Mouse (Mus musculus) erythroblast, embryonic 14.5 days (primary cell): Measurements from ENCODE around the gene Hdac7. TPM values are rescaled to one million over a fixed set of nuclear protein-coding genes. Genes with fewer than 3 reads are reported as not detected.

Experiments
- H3K27me3 ChIP-seq: 2 replicates; pipeline ENCODE4 v1.6.1; 2012; ENCODE audit warnings: inconsistent platforms; ENCODE audit not compliant: control insufficient read depth
- H3K36me3 ChIP-seq: 2 replicates; pipeline ENCODE4 v1.6.1; 2012; ENCODE audit warnings: mild to moderate bottlenecking, inconsistent platforms; ENCODE audit not compliant: control insufficient read depth
- H3K4me1 ChIP-seq: 2 replicates; pipeline ENCODE4 v1.6.1; 2012; ENCODE audit warnings: inconsistent platforms; ENCODE audit not compliant: control insufficient read depth
- H3K4me3 ChIP-seq: replicated peaks from 2 replicates; pipeline ENCODE3; 2012; ENCODE audit warnings: moderate library complexity, mild to moderate bottlenecking, inconsistent platforms
- H3K9me3 ChIP-seq: 2 replicates; pipeline ENCODE4 v1.6.1; 2012; ENCODE audit warnings: low read length, inconsistent platforms, mixed read lengths; ENCODE audit not compliant: control insufficient read depth
- GATA1 ChIP-seq: IDR thresholded peaks from 2 replicates; pipeline ENCODE4 v1.6.1; 2012; ENCODE audit warnings: low read length, inconsistent platforms, mixed read lengths
- TAL1 ChIP-seq: IDR thresholded peaks from 3 replicates; pipeline ENCODE4 v1.6.1; 2012; ENCODE audit warnings: low read length, inconsistent platforms, mixed read lengths
- polyA plus RNA-seq: library from polyadenylated mRNA; stranded (reverse); fragments of >175 nt; gene quantifications from 2 replicates; pipeline ENCODE4 v1.2.3, GENCODE M21; 2012

The Hdac7 gene
- polyA plus RNA-seq, 1 experiment = 0.45 TPM

- TF ChIP-seq TAL1 (no peak), GATA1 (no peak)
- H3K27me3 ChIP-seq = no peaks in the 10 kb centered on the region
- H3K36me3 ChIP-seq = no peaks in the 10 kb centered on the region
- H3K4me1 ChIP-seq = peaks cover 71% of the 10 kb centered on the region
- no peak overlapping the region for H3K4me3 ChIP-seq
- H3K9me3 ChIP-seq = no peaks in the 10 kb centered on the region
Observed at GRCm38 (mm10) chr15:97839012-97839411, 5.3 kb downstream of the Hdac7 start.

GRCm38 (mm10) chr15:97838395-97838794, 5.9 kb downstream of the Hdac7 start:
- H3K4me1 ChIP-seq = peaks cover 65% of the 10 kb centered on the region
- H3K9me3 ChIP-seq = no peaks in the 10 kb centered on the region
- TF ChIP-seq GATA1 (no peak), TAL1 (no peak)
- H3K4me3 ChIP-seq = no peak overlapping the region
- H3K36me3 ChIP-seq = no peaks in the 10 kb centered on the region
- peaks cover 5% of the 10 kb centered on the region for H3K27me3 ChIP-seq

- TF ChIP-seq GATA1 (no peak), TAL1 (no peak)
- Histone ChIP-seq H3K27me3 (peaks cover 14% of the 10 kb centered on the region), H3K9me3 (no peaks in the 10 kb centered on the region), H3K4me1 (peaks cover 61% of the 10 kb centered on the region), H3K4me3 (no peak overlapping the region), H3K36me3 (no peaks in the 10 kb centered on the region)
Observed at GRCm38 (mm10) chr15:97837491-97838061, 6.7 kb downstream of the Hdac7 start.

- TF ChIP-seq TAL1 = no peak
- no peak for TF ChIP-seq GATA1
- Histone ChIP-seq H3K36me3 (no peaks in the 10 kb centered on the region), H3K9me3 (no peaks in the 10 kb centered on the region), H3K4me1 (peaks cover 59% of the 10 kb centered on the region), H3K4me3 (no peak overlapping the region), H3K27me3 (peaks cover 21% of the 10 kb centered on the region)
Observed at GRCm38 (mm10) chr15:97836894-97837247, 7.4 kb downstream of the Hdac7 start.

GRCm38 (mm10) chr15:97836153-97836893, 8.0 kb downstream of the Hdac7 start:
- Histone ChIP-seq H3K27me3 (peaks cover 26% of the 10 kb centered on the region), H3K9me3 (no peaks in the 10 kb centered on the region), H3K4me3 (no peak overlapping the region), H3K4me1 (peaks cover 59% of the 10 kb centered on the region), H3K36me3 (no peaks in the 10 kb centered on the region)
- TF ChIP-seq TAL1 (no peak), GATA1 (no peak)

- no peaks in the 10 kb centered on the region for H3K9me3 ChIP-seq
- H3K4me3 ChIP-seq = no peak overlapping the region
- no peak for TF ChIP-seq TAL1
- TF ChIP-seq GATA1 = no peak
- no peaks in the 10 kb centered on the region for H3K36me3 ChIP-seq
- H3K4me1 ChIP-seq = peaks cover 60% of the 10 kb centered on the region
- peaks cover 44% of the 10 kb centered on the region for H3K27me3 ChIP-seq
Observed at GRCm38 (mm10) chr15:97832764-97833479, 11.4 kb downstream of the Hdac7 start.

- Histone ChIP-seq H3K4me3 (peak overlapping the region; percentile 67), H3K4me1 (peaks cover 58% of the 10 kb centered on the region), H3K36me3 (no peaks in the 10 kb centered on the region), H3K9me3 (no peaks in the 10 kb centered on the region), H3K27me3 (peaks cover 44% of the 10 kb centered on the region)
- TF ChIP-seq TAL1 = no peak
- TF ChIP-seq GATA1 = no peak
Observed at GRCm38 (mm10) chr15:97831987-97832640, 12.2 kb downstream of the Hdac7 start.

- H3K9me3 ChIP-seq = no peaks in the 10 kb centered on the region
- TF ChIP-seq GATA1 (no peak), TAL1 (no peak)
- peaks cover 44% of the 10 kb centered on the region for H3K27me3 ChIP-seq
- peaks cover 59% of the 10 kb centered on the region for H3K4me1 ChIP-seq
- no peaks in the 10 kb centered on the region for H3K36me3 ChIP-seq
- peak overlapping the region; percentile 67 for H3K4me3 ChIP-seq
Observed at GRCm38 (mm10) chr15:97831242-97831986, 12.9 kb downstream of the Hdac7 start.
